Mouse (Mus musculus) MEL (cell line): ENCODE measurements around the gene Srcap. TPM values are rescaled to one million over a fixed set of nuclear protein-coding genes. Genes with fewer than 3 reads are reported as not detected.

Source experiments
- DNase-seq: peaks from one replicate; pipeline ENCODE4 v3.0.0; 2011; ENCODE audit warnings: low read depth, low spot score
- H3K27ac ChIP-seq: 2 replicates; pipeline ENCODE4 v1.5.1; 2012; ENCODE audit warnings: low read depth, mild to moderate bottlenecking, control low read depth, low read length, moderate library complexity; ENCODE audit not compliant: control insufficient read depth
- H3K27me3 ChIP-seq, 2 experiments: fragments of 150-350 bp in 1 of 2; sonication (generic) in 1 of 2; 2 replicates each; pipeline ENCODE4 v1.6.1; 2012; ENCODE audit warnings: low read length in 2 of 2, mild to moderate bottlenecking in 2 of 2, improper control_type of control experiment in 1 of 2, moderate library complexity in 1 of 2; ENCODE audit not compliant: insufficient read depth in 2 of 2, control insufficient read depth in 1 of 2
- H3K36me3 ChIP-seq, 2 experiments: 2 replicates each; pipeline ENCODE4 v1.6.1; 2012 to 2014; ENCODE audit warnings: low read length in 2 of 2, improper control_type of control experiment in 1 of 2, inconsistent platforms in 1 of 2, mild to moderate bottlenecking in 1 of 2; ENCODE audit not compliant: insufficient read depth in 2 of 2, control insufficient read depth in 1 of 2
- H3K4me1 ChIP-seq, 2 experiments: fragments of 150-350 bp in 1 of 2; sonication (generic) in 1 of 2; 2 replicates each; pipeline ENCODE4 v1.6.1; 2012; ENCODE audit warnings: low read length in 2 of 2, improper control_type of control experiment in 1 of 2, mild to moderate bottlenecking in 1 of 2; ENCODE audit not compliant: insufficient read depth in 2 of 2, control insufficient read depth in 1 of 2
- H3K4me3 ChIP-seq, 2 experiments: fragments of 150-350 bp in 1 of 2; sonication (generic) in 1 of 2; 2 replicates each; pipeline ENCODE4 v1.5.1; 2012; ENCODE audit warnings: low read depth in 2 of 2, low read length in 2 of 2, mild to moderate bottlenecking in 2 of 2, moderate library complexity in 2 of 2, control low read depth in 1 of 2, improper control_type of control experiment in 1 of 2; ENCODE audit not compliant: control insufficient read depth in 1 of 2, insufficient read depth in 1 of 2
- H3K79me2 ChIP-seq: 2 replicates; pipeline ENCODE4 v1.6.1; 2012; ENCODE audit warnings: mild to moderate bottlenecking, low read length, moderate library complexity; ENCODE audit not compliant: control insufficient read depth, poor library complexity, insufficient read depth
- H3K9ac ChIP-seq: 2 replicates; pipeline ENCODE4 v1.6.1; 2012; ENCODE audit warnings: low read depth, mild to moderate bottlenecking, control low read depth, low read length, moderate library complexity; ENCODE audit not compliant: control insufficient read depth, poor library complexity, severe bottlenecking
- H3K9me3 ChIP-seq: fragments of 150-350 bp; sonication (generic); replicated peaks from 2 replicates; pipeline ENCODE4 v1.6.1; 2012; ENCODE audit warnings: mild to moderate bottlenecking, low read length, improper control_type of control experiment, moderate library complexity; ENCODE audit not compliant: insufficient read depth
- BHLHE40 ChIP-seq: IDR thresholded peaks from 2 replicates; pipeline ENCODE4 v1.6.1; 2012; ENCODE audit warnings: low read depth, mild to moderate bottlenecking, inconsistent platforms, low read length, improper control_type of control experiment, borderline replicate concordance
- CHD2 ChIP-seq: IDR thresholded peaks from 2 replicates; pipeline ENCODE4 v1.6.1; 2011; ENCODE audit warnings: low read length, improper control_type of control experiment
- E2F4 ChIP-seq: IDR thresholded peaks from 2 replicates; pipeline ENCODE4 v1.6.1; 2011; ENCODE audit warnings: low read depth, low read length, improper control_type of control experiment, borderline replicate concordance
- ELF1 ChIP-seq: IDR thresholded peaks from 2 replicates; pipeline ENCODE4 v1.6.1; 2014; ENCODE audit warnings: low read depth, mild to moderate bottlenecking, inconsistent platforms, low read length, improper control_type of control experiment, moderate library complexity
- EP300 ChIP-seq, 2 experiments: IDR thresholded peaks; 2 replicates each; pipeline ENCODE4 v1.6.1; 2011; ENCODE audit warnings: improper control_type of control experiment in 2 of 2, low read length in 2 of 2, low read depth in 1 of 2, mild to moderate bottlenecking in 1 of 2
- ETS1 ChIP-seq: IDR thresholded peaks from 2 replicates; pipeline ENCODE4 v1.6.1; 2012; ENCODE audit warnings: low read depth, mild to moderate bottlenecking, inconsistent platforms, low read length, improper control_type of control experiment, moderate library complexity
- GATA1 ChIP-seq: IDR thresholded peaks from 2 replicates; pipeline ENCODE4 v1.6.1; 2011; ENCODE audit warnings: low read depth, low read length, improper control_type of control experiment
- HCFC1 ChIP-seq: IDR thresholded peaks from 2 replicates; pipeline ENCODE4 v1.6.1; 2012; ENCODE audit warnings: low read depth, mild to moderate bottlenecking, inconsistent platforms, low read length, improper control_type of control experiment, moderate library complexity
- JUND ChIP-seq: IDR thresholded peaks from 2 replicates; pipeline ENCODE4 v1.6.1; 2011; ENCODE audit warnings: low read depth, mild to moderate bottlenecking, improper control_type of control experiment, low read length
- KAT2A ChIP-seq: conservative IDR thresholded peaks from 2 replicates; pipeline ENCODE4 v1.6.1; 2012; ENCODE audit warnings: low read depth, low read length, improper control_type of control experiment, inconsistent platforms
- MAFK ChIP-seq: IDR thresholded peaks from 2 replicates; pipeline ENCODE4 v1.6.1; 2011; ENCODE audit warnings: low read depth, mild to moderate bottlenecking, low read length, improper control_type of control experiment, borderline replicate concordance
- MAX ChIP-seq: IDR thresholded peaks from 2 replicates; pipeline ENCODE4 v1.6.1; 2011; ENCODE audit warnings: low read length, improper control_type of control experiment
- MAZ ChIP-seq: IDR thresholded peaks from 2 replicates; pipeline ENCODE4 v1.6.1; 2012; ENCODE audit warnings: low read depth, mild to moderate bottlenecking, inconsistent platforms, low read length, improper control_type of control experiment
- MXI1 ChIP-seq: IDR thresholded peaks from 2 replicates; pipeline ENCODE4 v1.6.1; 2011; ENCODE audit warnings: mild to moderate bottlenecking, low read depth, low read length, improper control_type of control experiment
- MYC ChIP-seq: IDR thresholded peaks from 2 replicates; pipeline ENCODE4 v1.6.1; 2011; ENCODE audit warnings: low read depth, mild to moderate bottlenecking, low read length, improper control_type of control experiment, moderate library complexity
- NRF1 ChIP-seq: IDR thresholded peaks from 2 replicates; pipeline ENCODE4 v1.6.1; 2014; ENCODE audit warnings: low read depth, mild to moderate bottlenecking, inconsistent platforms, low read length, improper control_type of control experiment, moderate library complexity; ENCODE audit not compliant: poor library complexity, insufficient read depth, severe bottlenecking
- POLR2AphosphoS2 ChIP-seq: IDR thresholded peaks from 2 replicates; pipeline ENCODE4 v1.6.1; 2011; ENCODE audit warnings: low read length, improper control_type of control experiment
- POLR2AphosphoS5 ChIP-seq: IDR thresholded peaks from 2 replicates; pipeline ENCODE4 v1.6.1; 2012; ENCODE audit warnings: low read depth, borderline replicate concordance, mild to moderate bottlenecking, inconsistent platforms, low read length, moderate library complexity, mixed read lengths
- RAD21 ChIP-seq: IDR thresholded peaks from 2 replicates; pipeline ENCODE4 v1.6.1; 2011; ENCODE audit warnings: mild to moderate bottlenecking, low read depth, low read length, improper control_type of control experiment
- RCOR1 ChIP-seq: IDR thresholded peaks from 2 replicates; pipeline ENCODE4 v1.6.1; 2012; ENCODE audit warnings: low read depth, mild to moderate bottlenecking, inconsistent platforms, low read length, improper control_type of control experiment
- SIN3A ChIP-seq: IDR thresholded peaks from 2 replicates; pipeline ENCODE4 v1.6.1; 2012; ENCODE audit warnings: low read length, improper control_type of control experiment, inconsistent platforms
- SMC3 ChIP-seq: IDR thresholded peaks from 2 replicates; pipeline ENCODE4 v1.6.1; 2011; ENCODE audit warnings: low read depth, low read length, improper control_type of control experiment
- TBP ChIP-seq: IDR thresholded peaks from 2 replicates; pipeline ENCODE4 v1.8.0; 2011; ENCODE audit warnings: low read depth, low read length, improper control_type of control experiment
- TCF12 ChIP-seq: IDR thresholded peaks from 2 replicates; pipeline ENCODE4 v1.6.1; 2014; ENCODE audit warnings: low read depth, mild to moderate bottlenecking, inconsistent platforms, low read length, improper control_type of control experiment, moderate library complexity
- UBTF ChIP-seq: IDR thresholded peaks from 2 replicates; pipeline ENCODE4 v1.6.1; 2012; ENCODE audit warnings: low read depth, mild to moderate bottlenecking, inconsistent platforms, low read length, improper control_type of control experiment, moderate library complexity, borderline replicate concordance; ENCODE audit not compliant: insufficient read depth
- USF1 ChIP-seq: IDR thresholded peaks from 2 replicates; pipeline ENCODE4 v1.6.1; 2014; ENCODE audit warnings: low read depth, mild to moderate bottlenecking, inconsistent platforms, low read length, improper control_type of control experiment, moderate library complexity
- ZC3H11A ChIP-seq: IDR thresholded peaks from 2 replicates; pipeline ENCODE4 v1.6.1; 2012; ENCODE audit warnings: low read depth, mild to moderate bottlenecking, inconsistent platforms, low read length, improper control_type of control experiment
- ZMIZ1 ChIP-seq: IDR thresholded peaks from 2 replicates; pipeline ENCODE4 v1.6.1; 2012; ENCODE audit warnings: low read depth, mild to moderate bottlenecking, inconsistent platforms, low read length, improper control_type of control experiment, moderate library complexity
- polyA plus RNA-seq, 2 experiments: library from polyadenylated mRNA; stranded (reverse) in 1 of 2; unstranded in 1 of 2; fragments of >175 nt in 1 of 2; fragments of >200 nt in 1 of 2; gene quantifications; 2 replicates each; pipeline versions ENCODE4 v1.2.1 to v1.2.4; 2012; ENCODE audit warnings: low replicate concordance in 2 of 2, low read depth in 1 of 2; ENCODE audit not compliant: insufficient read length in 2 of 2, insufficient read depth in 1 of 2, missing spikeins in 1 of 2
- total RNA-seq: library from RNA; depleted of rRNA; stranded (reverse); fragments of 300-350 nt; gene quantifications from 2 replicates; pipeline ENCODE4 v1.2.3, GENCODE M21; 2012

Srcap gene
- total and polyA plus RNA-seq, 3 experiments: 20.3 to 45.1 (median 34.3) TPM

GRCm38 (mm10) chr7:127564381-127565150 is 52.8 kb downstream of the Srcap start:
- no peaks in the 10 kb centered on the region for H3K9me3 ChIP-seq
- no peaks in the 10 kb centered on the region; a peak in 1 of 4 replicates for H3K4me1 ChIP-seq
- peaks cover 0 to 2% of the 10 kb centered on the region in 2 experiments; a peak in 1 of 4 replicates for H3K36me3 ChIP-seq
- H3K79me2 ChIP-seq: no peaks in the 10 kb centered on the region
- TF ChIP-seq JUND (no peak), ZMIZ1 (no peak), MYC (no peak), RAD21 (no peak), BHLHE40 (no peak), MAFK (no peak), UBTF (no peak), ETS1 (no peak), HCFC1 (no peak), MXI1 (no peak), POLR2AphosphoS5 (no peak), NRF1 (no peak), ZC3H11A (no peak), EP300 (IDR thresholded peaks at IDR 0.05; ENCODE audit: low read depth in 1 of 2, low read length in 2 of 2) (no peak)
- TF ChIP-seq, all 39 proteins: peak for 0
- Histone ChIP-seq H3K9ac (no peak overlapping the region), H3K27me3 (no peaks in the 10 kb centered on the region), H3K4me3 (no peak overlapping the region), H3K27ac (no peak overlapping the region)
- DNase-seq: no peak

- peaks cover 0 to 10% of the 10 kb centered on the region in 2 experiments; a peak in 3 of 4 replicates for H3K4me1 ChIP-seq
- no peaks in the 10 kb centered on the region for H3K9me3 ChIP-seq
- peak within 1 kb of the TSS; percentile 94 for H3K9ac ChIP-seq
- peaks cover 16% of the 10 kb centered on the region for H3K79me2 ChIP-seq
- peak within 1 kb of the TSS; percentile 86 to 90 for H3K4me3 ChIP-seq
- peaks cover 0 to 12% of the 10 kb centered on the region in 2 experiments; a peak in 2 of 4 replicates for H3K36me3 ChIP-seq
- no peaks in the 10 kb centered on the region for H3K27me3 ChIP-seq
- peak within 1 kb of the TSS; percentile 84 for H3K27ac ChIP-seq
- DNase-seq: peak; percentile 99
- TF ChIP-seq MXI1 (peak; percentile 89), RCOR1 (peak; percentile 41; the same call in 1 of the 2 replicates), SMC3 (no peak), TCF12 (peak; percentile 38; the same call in 1 of the 2 replicates), MAX (peak; percentile 84), HCFC1 (peak; percentile 84), GATA1 (no peak), CHD2 (peak; percentile 71), ELF1 (peak; percentile 95), E2F4 (no peak), ZMIZ1 (peak; percentile 83; the same call in 1 of the 2 replicates), MYC (peak; percentile 94), POLR2AphosphoS5 (no peak), TBP (peak; percentile 95), USF1 (0 out of 2 replicates have a peak, but pooled peaks have one; percentile 11), MAZ (peak; percentile 52; the same call in 1 of the 2 replicates), POLR2AphosphoS2 (peak; percentile 98), EP300 (IDR thresholded peaks at IDR 0.05; ENCODE audit: low read depth in 1 of 2, low read length in 2 of 2) (no peak), SIN3A (peak; percentile 96), KAT2A (peak; percentile 59), MAFK (no peak), BHLHE40 (no peak), RAD21 (no peak)
Measured at GRCm38 (mm10) chr7:127572895-127573471, 61.2 kb downstream of the Srcap start, which contains the start of gene Phkg2. Gene Phkg2 (plus strand): TSS chr7:127573340.
